Mouse (Mus musculus) G1E (cell line): ENCODE data around the gene Rrp12. TPM values are rescaled to one million over a fixed set of nuclear protein-coding genes. Genes with fewer than 3 reads are reported as not detected.

ENCODE experiments used
- ATAC-seq: 2 replicates; pipeline ENCODE4 v1.8.0; 2016; ENCODE audit warnings: mild to moderate bottlenecking; ENCODE audit not compliant: insufficient number of reproducible peaks, poor library complexity, low FRiP score, severe bottlenecking; ENCODE audit errors: extremely low read depth
- DNase-seq: peaks from one replicate; pipeline ENCODE4 v3.0.0; 2012; ENCODE audit warnings: low spot score
- H3K27me3 ChIP-seq: 2 replicates; pipeline ENCODE4 v1.6.1; 2012; ENCODE audit warnings: mild to moderate bottlenecking, low read length, inconsistent platforms; ENCODE audit not compliant: insufficient read depth
- H3K36me3 ChIP-seq: replicated peaks from 2 replicates; pipeline ENCODE3; 2012; ENCODE audit warnings: mild to moderate bottlenecking, inconsistent platforms
- H3K4me1 ChIP-seq: 2 replicates; pipeline ENCODE4 v1.6.1; 2012; ENCODE audit warnings: low read depth, low read length, inconsistent platforms, mixed read lengths; ENCODE audit not compliant: insufficient read depth
- H3K4me3 ChIP-seq: 2 replicates; pipeline ENCODE4 v1.5.1; 2012; ENCODE audit warnings: low read depth, mild to moderate bottlenecking, inconsistent platforms, low read length, moderate library complexity, mixed read lengths
- H3K9me3 ChIP-seq: replicated peaks from 2 replicates; pipeline ENCODE4 v1.6.1; 2012; ENCODE audit warnings: inconsistent platforms
- CTCF ChIP-seq: IDR thresholded peaks from 2 replicates; pipeline ENCODE4 v1.5.1; 2012; ENCODE audit warnings: low read depth, low read length, inconsistent platforms, mixed read lengths
- GATA1 ChIP-seq: IDR thresholded peaks from 2 replicates; pipeline ENCODE4 v1.6.1; 2012; ENCODE audit warnings: borderline replicate concordance, low read length, inconsistent platforms, mixed read lengths
- GATA2 ChIP-seq: IDR thresholded peaks from 2 replicates; pipeline ENCODE4 v1.6.1; 2012; ENCODE audit warnings: low read depth, low read length, inconsistent platforms, borderline replicate concordance
- POLR2AphosphoS5 ChIP-seq: IDR thresholded peaks from 2 replicates; pipeline ENCODE4 v1.6.1; 2012; ENCODE audit warnings: low read depth, low read length, inconsistent platforms; ENCODE audit not compliant: insufficient replicate concordance
- TAL1 ChIP-seq: conservative IDR thresholded peaks from 2 replicates; pipeline ENCODE4 v1.6.1; 2012; ENCODE audit warnings: low read depth, low read length, inconsistent platforms, mixed read lengths
- polyA plus RNA-seq: library from polyadenylated mRNA; stranded (reverse); fragments of >175 nt; gene quantifications from 2 replicates; pipeline ENCODE4 v1.2.3, GENCODE M21; 2012
- total RNA-seq, 2 experiments: library from RNA; stranded (forward) in 1 of 2; stranded (reverse) in 1 of 2; fragments of 200-1000 nt in 1 of 2; fragments of >200 nt in 1 of 2; fragmentation: Nextera tagmentation in 1 of 2; gene quantifications; 2 replicates each; pipeline ENCODE4 v1.2.3; 2014 to 2017

The Rrp12 gene
- total and polyA plus RNA-seq, 3 experiments, result 14.9 to 33.8 (median 16.5) TPM

- H3K4me3 ChIP-seq, result peak overlapping the region; percentile 94
- peaks cover 29% of the 10 kb centered on the region for H3K36me3 ChIP-seq
- ATAC-seq (no peak), DNase-seq (peak; percentile 37)
- H3K4me1 ChIP-seq, result peaks cover 71% of the 10 kb centered on the region
- no peaks in the 10 kb centered on the region for H3K9me3 ChIP-seq
- TF ChIP-seq GATA2 (no peak), TAL1 (peak; percentile 58; the same call in 1 of the 2 replicates)
- no peaks in the 10 kb centered on the region for H3K27me3 ChIP-seq
These were observed 63.3 kb downstream of the Rrp12 start for GRCm38 (mm10) chr19:41832501-41833201.

GRCm38 (mm10) chr19:41831718-41832391, 64.1 kb downstream of the Rrp12 start:
- H3K4me1 ChIP-seq, result peaks cover 63% of the 10 kb centered on the region
- H3K27me3 ChIP-seq, result no peaks in the 10 kb centered on the region
- ATAC-seq (no peak), DNase-seq (no peak)
- H3K4me3 ChIP-seq, result peak overlapping the region; percentile 94
- peaks cover 29% of the 10 kb centered on the region for H3K36me3 ChIP-seq
- no peaks in the 10 kb centered on the region for H3K9me3 ChIP-seq
- no peak for TF ChIP-seq POLR2AphosphoS5
- no peak for TF ChIP-seq GATA1
- TF ChIP-seq GATA2, result no peak
- TF ChIP-seq TAL1, result no peak
- no peak for TF ChIP-seq CTCF

- Histone ChIP-seq H3K27me3 (no peaks in the 10 kb centered on the region), H3K4me1 (peaks cover 56% of the 10 kb centered on the region), H3K4me3 (peak overlapping the region; percentile 94), H3K36me3 (peaks cover 29% of the 10 kb centered on the region), H3K9me3 (no peaks in the 10 kb centered on the region)
- no peak for DNase-seq
- ATAC-seq, result no peak
- no peak for TF ChIP-seq CTCF
- no peak for TF ChIP-seq GATA2
- no peak for TF ChIP-seq POLR2AphosphoS5
- TF ChIP-seq TAL1, result no peak
- no peak for TF ChIP-seq GATA1
These were observed 64.8 kb downstream of the Rrp12 start for GRCm38 (mm10) chr19:41831101-41831570.

- no peaks in the 10 kb centered on the region for H3K9me3 ChIP-seq
- no peaks in the 10 kb centered on the region for H3K27me3 ChIP-seq
- DNase-seq (no peak), ATAC-seq (no peak)
- peaks cover 49% of the 10 kb centered on the region for H3K4me1 ChIP-seq
- H3K4me3 ChIP-seq, result peak overlapping the region; percentile 94
- peaks cover 29% of the 10 kb centered on the region for H3K36me3 ChIP-seq
- TF ChIP-seq POLR2AphosphoS5 (no peak), GATA2 (no peak), GATA1 (no peak), TAL1 (no peak), CTCF (no peak)
These were observed 65.6 kb downstream of the Rrp12 start for GRCm38 (mm10) chr19:41830106-41831031.

- no peaks in the 10 kb centered on the region for H3K9me3 ChIP-seq
- peak; percentile 40; the same call in 1 of the 2 replicates for TF ChIP-seq POLR2AphosphoS5
- no peak for TF ChIP-seq GATA1
- H3K27me3 ChIP-seq, result no peaks in the 10 kb centered on the region
- ATAC-seq (peak; percentile 69), DNase-seq (peak; percentile 70)
- H3K4me1 ChIP-seq, result peaks cover 48% of the 10 kb centered on the region
- peak within 1 kb of the TSS; percentile 94 for H3K4me3 ChIP-seq
- peaks cover 25% of the 10 kb centered on the region for H3K36me3 ChIP-seq
These were observed 66.4 kb downstream of the Rrp12 start, which contains the start of gene Frat1 for GRCm38 (mm10) chr19:41829381-41830105. Frat1 (plus strand) TSS chr19:41829970.
